Mouse (Mus musculus) myocyte (in vitro differentiated cells): ENCODE results near the gene Exosc3.

Source experiments
- CEBPB ChIP-seq: IDR thresholded peaks from 2 replicates; pipeline ENCODE4 v1.6.1; 2011; ENCODE audit warnings: mild to moderate bottlenecking, moderate library complexity; ENCODE audit not compliant: poor library complexity, insufficient read depth, severe bottlenecking
- E2F4 ChIP-seq: IDR thresholded peaks from one replicate; pipeline ENCODE4 v1.6.1; 2011; ENCODE audit warnings: mild to moderate bottlenecking, control low read depth, moderate library complexity; ENCODE audit not compliant: insufficient read depth
- MAX ChIP-seq: IDR thresholded peaks from one replicate; pipeline ENCODE4 v1.6.1; 2011; ENCODE audit warnings: low read depth, mild to moderate bottlenecking, control low read depth
- MYOD1 ChIP-seq, 3 experiments: IDR thresholded peaks; one replicate each; pipeline ENCODE4 v1.6.1; 2011; ENCODE audit warnings: control low read depth in 2 of 3, low read depth in 2 of 3, mild to moderate bottlenecking in 2 of 3, moderate library complexity in 1 of 3; ENCODE audit not compliant: insufficient read length in 2 of 3, control insufficient read depth in 1 of 3
- MYOG ChIP-seq, 3 experiments: IDR thresholded peaks; one replicate each; pipeline ENCODE4 v1.6.1; 2011; ENCODE audit warnings: control low read depth in 2 of 3, low read depth in 2 of 3, mild to moderate bottlenecking in 2 of 3; ENCODE audit not compliant: insufficient read length in 2 of 3, control insufficient read depth in 1 of 3, insufficient read depth in 1 of 3
- POLR2A ChIP-seq: IDR thresholded peaks from one replicate; pipeline ENCODE4 v1.6.1; 2011; ENCODE audit warnings: low read depth, mild to moderate bottlenecking, control low read depth, moderate library complexity; ENCODE audit not compliant: insufficient read length
- POLR2AphosphoS2 ChIP-seq: IDR thresholded peaks from one replicate; pipeline ENCODE4 v1.6.1; 2011; ENCODE audit warnings: low read depth, control low read depth; ENCODE audit not compliant: insufficient read length
- REST ChIP-seq: IDR thresholded peaks from one replicate; pipeline ENCODE4 v1.6.1; 2011; ENCODE audit warnings: mild to moderate bottlenecking, control low read depth, moderate library complexity; ENCODE audit not compliant: insufficient read depth, insufficient read length
- SRF ChIP-seq: IDR thresholded peaks from one replicate; pipeline ENCODE4 v1.6.1; 2011; ENCODE audit warnings: low read depth; ENCODE audit not compliant: control insufficient read depth, insufficient read length
- TCF12 ChIP-seq: IDR thresholded peaks from one replicate; pipeline ENCODE4 v1.6.1; 2011; ENCODE audit warnings: mild to moderate bottlenecking, control low read depth; ENCODE audit not compliant: poor library complexity, insufficient read depth, severe bottlenecking
- TCF3 ChIP-seq: IDR thresholded peaks from one replicate; pipeline ENCODE4 v1.6.1; 2011; ENCODE audit warnings: low read depth, control low read depth; ENCODE audit not compliant: insufficient read length
- USF1 ChIP-seq: IDR thresholded peaks from one replicate; pipeline ENCODE4 v1.6.1; 2011; ENCODE audit warnings: low read depth, mild to moderate bottlenecking, control low read depth, moderate library complexity

DNA sequence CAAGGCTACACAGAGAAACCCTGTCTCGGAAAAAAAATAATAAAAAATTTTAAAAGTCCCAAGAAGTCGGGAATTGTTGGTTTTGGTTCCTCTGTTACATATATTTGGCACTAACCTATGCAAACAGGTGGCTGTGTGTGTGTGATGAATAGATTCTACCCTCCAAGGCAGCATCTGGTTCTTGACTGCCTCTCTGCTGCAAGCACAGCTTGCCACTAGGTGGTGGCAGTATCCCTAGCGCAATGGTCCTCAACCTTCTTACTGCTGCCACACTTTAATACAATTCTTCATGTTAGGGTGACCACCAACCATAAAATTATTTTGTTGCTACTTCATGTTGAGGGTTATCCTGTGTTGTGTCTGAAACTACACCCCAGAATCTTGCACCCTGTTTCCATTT, 56.2 kb downstream of the Exosc3 start:
- TF ChIP-seq CEBPB (no peak), POLR2A (no peak), USF1 (no peak), MYOD1 (IDR thresholded peaks at IDR 0.05; ENCODE audit: control insufficient read depth in 1 of 3, insufficient read length in 2 of 3, low read depth in 2 of 3) (no peak), TCF3 (no peak), MAX (no peak), POLR2AphosphoS2 (no peak), TCF12 (no peak), SRF (no peak), E2F4 (no peak), REST (no peak), MYOG (IDR thresholded peaks at IDR 0.05; ENCODE audit: control insufficient read depth in 1 of 3, insufficient read depth in 1 of 3, insufficient read length in 2 of 3, low read depth in 2 of 3) (no peak)
